Mouse (Mus musculus) neural tube, embryonic 11.5 days (tissue): ENCODE measurements around the gene A530084C06Rik. TPM values are rescaled to one million over a fixed set of nuclear protein-coding genes. Genes with fewer than 3 reads are reported as not detected.

Experiments used
- ATAC-seq: fragments of 200-750 bp; cut with Nextera tagmentation; 2 replicates; pipeline ENCODE4 v1.8.0; 2017; ENCODE audit warnings: moderate number of reproducible peaks, mild to moderate bottlenecking, moderate TSS enrichment, moderate library complexity; ENCODE audit not compliant: insufficient read depth, low FRiP score, low TSS enrichment
- DNase-seq: peaks from one replicate; pipeline ENCODE4 v3.0.0-alpha.2; 2015; ENCODE audit warnings: low spot score
- H3K27ac ChIP-seq: fragments of 300-500 bp; sonication (generic); 2 replicates; pipeline ENCODE4 v1.5.1; 2014; ENCODE audit warnings: low read depth, mild to moderate bottlenecking, low read length
- H3K27me3 ChIP-seq: fragments of 300-500 bp; sonication (generic); 2 replicates; pipeline ENCODE4 v1.6.1; 2014; ENCODE audit warnings: mild to moderate bottlenecking, low read length, mixed read lengths; ENCODE audit not compliant: control insufficient read depth, insufficient read depth
- H3K36me3 ChIP-seq: fragments of 300-500 bp; sonication (generic); 2 replicates; pipeline ENCODE4 v1.6.1; 2014; ENCODE audit warnings: mild to moderate bottlenecking, low read length, moderate library complexity, mixed read lengths; ENCODE audit not compliant: control insufficient read depth, insufficient read depth
- H3K4me1 ChIP-seq: fragments of 300-500 bp; sonication (generic); 2 replicates; pipeline ENCODE4 v1.6.1; 2014; ENCODE audit warnings: low read length, mixed read lengths; ENCODE audit not compliant: control insufficient read depth, insufficient read depth
- H3K4me2 ChIP-seq: fragments of 300-500 bp; sonication (generic); 2 replicates; pipeline ENCODE4 v1.6.1; 2014; ENCODE audit warnings: low read depth, mild to moderate bottlenecking, moderate library complexity
- H3K4me3 ChIP-seq: fragments of 300-500 bp; sonication (generic); 2 replicates; pipeline ENCODE4 v1.5.1; 2014; ENCODE audit warnings: low read depth, low read length
- H3K9ac ChIP-seq: fragments of 300-500 bp; sonication (generic); 2 replicates; pipeline ENCODE4 v1.6.1; 2014; ENCODE audit warnings: mild to moderate bottlenecking, low read length
- H3K9me3 ChIP-seq: fragments of 300-500 bp; sonication (generic); 2 replicates; pipeline ENCODE4 v1.6.1; 2016; ENCODE audit warnings: low read length; ENCODE audit not compliant: control insufficient read depth
- WGBS: fragments of 180-500 bp; shearing (Covaris S2); extraction: QIAGEN DNeasy Blood & Tissue Kit; methylation state at CpG from one replicate; pipeline ENCODE4 v1.1.7; 2014; 5-methylcytosine and 5-hydroxymethylcytosine counted together
- polyA plus RNA-seq: library from polyadenylated mRNA; unstranded; fragments of >200 nt; fragmentation: Nextera tagmentation; extraction: Ambion mirVana; gene quantifications from 2 replicates; pipeline ENCODE4 v1.2.1, GENCODE M21; 2014

A530084C06Rik gene
- polyA plus RNA-seq, 1 experiment from 2014 or later: not detected

DNA sequence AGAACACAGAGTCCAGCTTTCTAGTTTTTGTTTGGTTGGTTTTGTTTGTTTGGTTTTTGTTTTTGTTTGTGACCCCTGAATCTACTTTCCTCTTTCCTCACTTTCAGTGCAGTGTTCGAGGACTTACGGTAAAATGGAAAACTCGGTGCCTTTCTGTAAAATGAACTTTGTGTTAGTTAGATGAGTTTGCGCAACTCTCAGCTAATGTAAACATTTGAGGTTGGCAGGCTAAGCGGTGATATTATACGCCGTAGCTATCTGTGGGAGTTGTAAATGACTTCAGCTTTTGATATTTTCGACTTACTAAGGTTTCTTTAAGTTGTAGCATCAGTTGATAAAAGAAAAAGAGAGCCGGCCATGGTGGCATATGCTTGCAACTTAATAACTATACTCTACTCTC is 40.2 kb downstream of the A530084C06Rik start:
- H3K9me3 ChIP-seq: no peaks in the 10 kb centered on the region
- no peaks in the 10 kb centered on the region for H3K4me1 ChIP-seq
- H3K27me3 ChIP-seq: no peaks in the 10 kb centered on the region
- no peak overlapping the region for H3K9ac ChIP-seq
- H3K4me2 ChIP-seq: no peak overlapping the region
- H3K4me3 ChIP-seq: no peak overlapping the region
- DNase-seq (no peak), ATAC-seq (no peak)
- H3K36me3 ChIP-seq: no peaks in the 10 kb centered on the region
- 93% methylated on average over 9 of the region's 9 CpGs for WGBS
- H3K27ac ChIP-seq: no peak overlapping the region

DNA sequence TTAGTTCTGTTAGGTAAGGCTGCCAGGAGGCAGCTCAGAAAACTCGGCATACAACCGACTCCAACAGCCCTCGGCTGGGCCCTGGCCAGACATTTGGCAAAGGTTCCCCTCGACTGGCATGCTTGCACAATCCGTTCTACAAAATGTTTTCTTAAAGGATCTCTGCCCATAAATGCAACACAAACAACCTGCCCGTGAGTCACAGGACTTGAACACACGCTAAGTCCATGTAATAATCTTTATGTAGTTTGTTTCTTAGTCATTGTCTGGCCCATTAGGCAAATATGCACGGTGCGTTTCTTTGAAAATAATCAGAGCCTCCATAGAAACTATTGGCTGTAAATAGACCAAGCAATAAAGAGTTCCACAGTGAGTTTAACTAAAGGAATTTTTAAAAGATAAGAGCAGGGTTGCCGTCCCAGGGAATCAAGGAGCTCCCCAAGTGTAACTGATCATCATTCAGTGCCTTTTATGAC is 40.7 kb downstream of the A530084C06Rik start:
- no peaks in the 10 kb centered on the region for H3K36me3 ChIP-seq
- no peak overlapping the region for H3K4me2 ChIP-seq
- H3K4me3 ChIP-seq: no peak overlapping the region
- H3K27me3 ChIP-seq: no peaks in the 10 kb centered on the region
- DNase-seq (no peak), ATAC-seq (no peak)
- no peak overlapping the region for H3K9ac ChIP-seq
- H3K4me1 ChIP-seq: no peaks in the 10 kb centered on the region
- H3K9me3 ChIP-seq: no peaks in the 10 kb centered on the region
- 77% methylated on average over 10 of the region's 10 CpGs for WGBS
- no peak overlapping the region for H3K27ac ChIP-seq

DNA sequence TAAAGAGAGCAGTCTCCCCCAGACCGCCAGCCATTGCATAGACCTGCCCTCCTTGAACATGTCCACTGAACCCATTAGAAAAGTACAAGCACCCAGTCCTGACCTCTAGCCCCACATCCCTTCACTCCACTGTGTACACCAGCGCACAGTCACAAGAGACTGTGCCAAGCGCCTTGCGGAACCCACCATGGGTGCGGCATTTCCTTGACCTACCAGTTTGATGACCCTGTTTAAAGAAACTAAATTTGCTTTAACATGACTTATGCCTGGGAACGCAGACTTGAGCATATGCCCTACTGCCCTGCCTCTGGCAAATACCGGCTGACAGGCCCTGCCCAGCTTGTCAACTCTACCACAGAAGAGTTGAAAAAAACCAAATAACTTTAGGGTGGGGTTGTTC is 43.9 kb downstream of the A530084C06Rik start:
- no peaks in the 10 kb centered on the region for H3K9me3 ChIP-seq
- 93% methylated on average over 7 of the region's 7 CpGs for WGBS
- no peak overlapping the region for H3K27ac ChIP-seq
- H3K36me3 ChIP-seq: no peaks in the 10 kb centered on the region
- no peaks in the 10 kb centered on the region for H3K27me3 ChIP-seq
- ATAC-seq (no peak), DNase-seq (no peak)
- no peak overlapping the region for H3K4me2 ChIP-seq
- H3K4me3 ChIP-seq: no peak overlapping the region
- no peaks in the 10 kb centered on the region for H3K4me1 ChIP-seq
- H3K9ac ChIP-seq: no peak overlapping the region

DNA sequence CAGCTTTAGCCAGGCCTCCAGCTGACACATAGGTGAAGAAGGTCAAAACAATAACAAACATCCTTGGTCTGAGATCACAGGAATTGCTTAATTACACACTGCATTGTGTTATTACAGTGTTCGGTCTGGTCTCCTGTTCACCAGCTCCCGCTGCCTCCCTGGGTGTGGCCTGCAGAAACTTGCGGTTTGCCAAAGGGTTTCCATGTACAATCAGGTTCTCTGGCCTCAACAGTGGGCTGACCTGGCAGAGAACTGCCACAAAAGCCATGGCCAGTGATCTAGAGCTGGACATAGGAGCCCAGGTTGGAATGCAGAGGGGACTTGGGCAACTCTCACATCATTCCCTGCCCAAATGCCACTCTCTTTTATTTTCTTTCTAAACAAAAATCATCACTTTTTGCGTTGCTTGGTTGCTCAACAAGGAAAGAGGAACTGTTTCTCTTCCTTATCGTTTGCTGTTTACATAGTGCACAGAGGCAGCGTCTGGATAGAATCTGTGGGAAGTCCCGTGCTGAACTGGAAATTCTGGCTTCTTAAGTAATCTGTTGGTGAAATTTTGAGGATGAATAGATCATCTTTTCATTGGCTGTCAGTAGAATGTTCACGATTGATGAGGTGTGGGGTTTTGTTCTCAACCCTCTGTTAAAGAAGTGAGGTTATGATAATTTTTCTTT is 52.5 kb downstream of the A530084C06Rik start:
- H3K4me2 ChIP-seq: no peak overlapping the region
- no peak overlapping the region for H3K9ac ChIP-seq
- no peaks in the 10 kb centered on the region for H3K36me3 ChIP-seq
- H3K9me3 ChIP-seq: no peaks in the 10 kb centered on the region
- no peak for ATAC-seq
- H3K4me3 ChIP-seq: no peak overlapping the region
- H3K27me3 ChIP-seq: no peaks in the 10 kb centered on the region
- no peaks in the 10 kb centered on the region for H3K4me1 ChIP-seq
- H3K27ac ChIP-seq: no peak overlapping the region
- no peak for DNase-seq
- 74% methylated on average over 8 of the region's 8 CpGs for WGBS

Other genes starting within 250 kb of the A530084C06Rik start
- gene Foxq1, start 3.2 kb downstream of the A530084C06Rik start, polyA plus RNA-seq: 1.7 and 1.9 TPM in 2 replicates
- gene Foxf2, start 66.5 kb upstream of the A530084C06Rik start, polyA plus RNA-seq: 5.2 and 5.5 TPM in 2 replicates
- 7.4 and 8.1 TPM in 2 replicates for gene Foxc1, start 247.3 kb upstream of the A530084C06Rik start, polyA plus RNA-seq